Mouse (Mus musculus) adrenal gland, postnatal 10 days (tissue): ENCODE measurements around the gene Fblim1. TPM values are rescaled to one million over a fixed set of nuclear protein-coding genes. Genes with fewer than 3 reads are reported as not detected.
A peak's percentile ranks its signal among the peaks of the same experiment; 100 is the strongest.

Source experiments
- DNase-seq: peaks from one replicate; pipeline ENCODE4 v3.0.0; 2021; ENCODE audit warnings: mixed read lengths
- long read RNA-seq, 2 experiments: library from polyadenylated mRNA; stranded (forward); transcript quantifications; one replicate each; pipeline ENCODE4 v2.0.0; 2021
- total RNA-seq, 2 experiments: library from RNA; stranded (reverse); gene quantifications; 2 replicates each; pipeline ENCODE4 v1.2.3; 2021

Gene Fblim1
- total RNA-seq: 10 to 100 TPM; 14.8 to 21.6 TPM
- long read RNA-seq, experiment 1, partial matches to known transcripts: 10 of 14 reads
- long read RNA-seq, experiment 1, other reads (novel, unspliced or antisense): 0 of 14 reads
- long read RNA-seq, experiment 2, transcript Fblim1-202 (9 exons, 3,036 nt): major isoform, 13 of 15 reads
- long read RNA-seq, experiment 2, partial matches to known transcripts: 2 of 15 reads
- long read RNA-seq, experiment 2, other reads (novel, unspliced or antisense): 0 of 15 reads

DNA sequence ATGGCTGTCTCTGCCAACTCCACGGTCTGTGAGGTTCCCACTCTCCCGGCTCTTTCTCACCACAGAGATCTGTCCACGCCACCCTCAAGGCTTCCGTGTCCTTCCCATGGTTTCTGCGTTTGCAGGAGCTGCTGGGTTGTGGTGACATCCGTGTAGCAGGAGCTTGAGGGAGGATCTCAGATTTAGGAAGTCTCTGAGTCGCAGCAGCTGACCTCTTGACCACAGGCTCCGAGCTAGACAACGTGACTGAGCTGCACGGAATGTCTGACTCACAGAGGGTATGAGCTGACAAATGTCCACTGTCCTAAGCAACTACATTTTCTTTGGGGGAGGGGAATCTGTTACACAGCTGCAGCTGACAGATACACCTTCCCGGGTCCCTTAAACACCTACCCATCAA lies at the start of gene Fblim1:
Gene Fblim1, minus strand, starts transcription at position 236 of the 400 bp plus-strand sequence.
- no peak for DNase-seq

DNA sequence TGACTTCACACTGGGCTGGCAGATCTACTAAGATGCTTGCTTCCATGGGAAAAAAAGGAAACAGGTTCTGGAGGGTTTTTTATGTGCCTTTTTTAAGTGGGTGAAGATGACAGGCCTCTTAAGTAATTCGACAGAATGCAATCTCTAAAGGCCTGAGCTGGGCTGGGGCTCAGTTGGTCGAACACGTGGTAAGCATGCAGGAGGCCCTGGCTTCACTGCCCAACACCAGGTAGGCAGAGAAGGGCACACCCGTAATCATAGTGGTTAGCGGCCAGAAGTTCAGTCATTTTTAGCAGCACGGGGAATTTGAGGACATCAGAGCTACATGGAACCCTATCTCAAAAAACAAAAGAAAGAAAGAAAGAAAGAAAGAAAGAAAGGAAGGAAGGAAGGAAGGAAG lies 48.6 kb upstream of the Fblim1 start:
- DNase-seq: no peak

DNA sequence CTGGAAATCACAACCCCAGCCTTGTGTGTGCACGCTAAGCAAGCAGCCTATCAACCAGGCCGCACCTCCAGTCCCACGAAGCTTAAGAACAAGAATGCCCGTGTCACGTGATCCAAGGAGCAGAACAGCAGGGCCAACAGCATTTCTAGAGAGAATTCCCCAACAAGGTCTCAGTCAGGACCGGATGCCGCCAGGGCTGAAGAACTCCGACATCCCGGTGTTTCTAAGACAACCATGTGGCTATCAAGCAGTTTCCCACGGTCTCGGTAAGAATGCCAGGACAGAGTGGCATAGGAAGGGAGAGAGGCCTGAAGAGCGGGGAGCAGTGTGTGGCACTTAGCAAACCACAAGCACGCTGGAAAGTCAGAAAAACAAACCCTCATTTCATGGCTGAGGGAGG lies 47.9 kb upstream of the Fblim1 start:
- DNase-seq: no peak

DNA sequence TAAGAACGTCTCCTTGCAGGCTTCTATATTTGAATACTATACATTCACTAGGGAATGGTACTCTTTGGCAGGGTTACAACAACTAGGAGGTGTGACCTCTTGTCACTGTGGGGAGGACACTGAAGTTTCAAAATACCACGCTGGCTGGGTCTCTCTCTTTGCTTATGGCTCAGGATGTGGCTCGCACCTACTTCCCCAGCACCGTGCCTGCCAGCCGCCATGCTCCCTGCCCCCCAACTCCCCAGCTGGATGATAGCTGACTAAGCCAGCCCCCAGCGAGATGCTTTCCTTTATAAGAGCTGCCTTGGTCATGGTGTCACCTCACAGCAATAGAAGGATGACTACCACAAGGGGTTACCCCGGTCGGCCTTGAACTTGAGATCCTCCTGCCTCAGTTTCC lies 47.1 kb upstream of the Fblim1 start:
- DNase-seq: no peak

DNA sequence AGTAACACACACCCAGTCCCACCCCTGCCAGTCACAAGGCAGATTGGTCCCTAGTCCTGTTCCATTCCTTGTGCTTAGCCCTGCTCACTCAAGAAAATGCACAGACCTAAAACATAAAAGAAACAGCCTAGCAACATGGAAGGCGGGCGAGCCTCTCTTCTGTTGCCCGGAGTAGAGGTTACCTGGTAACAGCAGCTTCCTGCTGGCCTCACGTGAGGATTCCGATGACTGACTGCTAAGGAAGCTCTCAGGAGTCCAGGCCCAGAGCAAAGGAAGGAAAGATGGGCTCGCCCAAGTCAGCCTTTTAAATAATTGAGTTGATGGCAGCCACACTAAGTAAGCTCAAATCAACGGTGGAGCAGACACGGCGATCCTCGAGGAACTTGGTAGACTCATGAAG lies 46.0 kb upstream of the Fblim1 start:
- no peak for DNase-seq

DNA sequence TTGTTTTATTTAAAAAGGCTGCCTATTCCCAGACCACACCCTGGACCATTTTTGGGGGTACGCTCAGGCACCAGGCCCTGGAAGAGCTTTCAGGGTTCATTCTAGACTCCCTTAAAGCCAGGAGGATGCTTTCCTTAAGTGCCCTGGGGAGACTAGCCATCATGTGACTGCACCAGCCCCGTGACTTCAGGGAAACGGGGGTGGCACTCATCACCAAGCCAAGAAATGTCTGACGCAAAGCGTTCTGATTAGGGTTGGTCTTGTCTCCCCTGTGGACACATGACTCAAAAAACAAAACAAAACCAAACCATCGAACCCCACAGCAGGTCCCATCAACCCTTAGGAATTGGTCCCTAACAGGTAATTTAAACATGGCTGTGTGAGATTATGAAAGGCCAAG lies 45.4 kb upstream of the Fblim1 start:
- no peak for DNase-seq

DNA sequence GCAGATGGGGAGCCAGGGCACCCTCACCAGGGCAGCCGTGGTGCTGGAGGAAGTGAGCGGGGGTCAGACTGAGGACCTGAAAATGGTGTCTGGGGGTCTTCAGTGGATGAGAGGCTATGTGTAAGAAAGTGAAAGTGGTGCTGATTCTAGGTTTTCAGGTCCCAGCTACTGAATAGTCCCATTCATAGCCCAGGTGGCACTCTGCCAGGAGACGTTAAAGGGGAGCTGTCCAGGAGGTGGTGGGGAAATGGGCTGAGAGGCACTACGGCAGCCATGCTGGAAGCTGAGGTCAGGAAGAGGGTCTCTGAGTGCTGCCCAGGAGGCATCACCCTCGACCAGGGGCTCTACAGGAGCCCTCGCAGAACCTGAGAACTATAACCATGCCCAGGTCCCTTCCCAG lies 43.3 kb upstream of the Fblim1 start:
- no peak for DNase-seq

DNA sequence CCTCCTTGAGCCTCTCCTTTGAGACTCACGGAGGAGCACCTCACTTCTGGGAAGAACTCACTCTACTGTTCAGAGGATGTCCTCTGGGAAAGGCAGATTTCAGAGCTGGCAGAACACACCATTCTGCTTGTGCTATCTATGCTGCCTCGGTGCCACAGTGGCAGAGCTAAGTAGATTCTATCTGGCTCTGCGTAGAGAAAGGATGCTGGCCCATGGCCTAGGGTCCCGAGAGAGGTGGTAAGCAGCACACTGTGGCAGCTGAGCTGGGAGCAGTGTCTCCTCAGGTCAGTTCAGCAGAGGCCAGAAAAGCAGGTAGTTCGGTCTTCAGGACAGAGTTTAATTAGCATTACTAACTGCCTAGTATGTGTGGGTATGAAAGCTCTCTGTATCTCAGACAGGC lies 42.4 kb upstream of the Fblim1 start:
- no peak for DNase-seq

DNA sequence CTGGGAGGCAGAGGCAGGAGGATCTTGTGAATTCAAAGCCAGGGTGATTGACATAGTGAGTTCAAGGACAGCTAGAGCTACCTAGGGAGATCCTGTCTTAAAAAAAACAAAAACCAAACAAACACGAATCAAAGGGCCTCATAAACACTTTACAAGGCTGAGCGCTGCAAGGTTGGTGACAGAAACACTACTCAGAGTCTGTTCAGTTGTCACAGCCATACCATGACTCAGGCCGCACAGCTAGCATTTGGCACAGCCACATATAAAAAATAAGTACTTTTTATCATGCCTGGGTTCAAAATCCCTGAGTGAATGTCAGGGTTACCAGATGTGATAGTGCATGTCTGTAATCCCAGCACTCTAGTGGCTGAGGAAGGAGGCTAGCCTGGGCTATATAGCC lies 41.3 kb upstream of the Fblim1 start:
- no peak for DNase-seq

DNA sequence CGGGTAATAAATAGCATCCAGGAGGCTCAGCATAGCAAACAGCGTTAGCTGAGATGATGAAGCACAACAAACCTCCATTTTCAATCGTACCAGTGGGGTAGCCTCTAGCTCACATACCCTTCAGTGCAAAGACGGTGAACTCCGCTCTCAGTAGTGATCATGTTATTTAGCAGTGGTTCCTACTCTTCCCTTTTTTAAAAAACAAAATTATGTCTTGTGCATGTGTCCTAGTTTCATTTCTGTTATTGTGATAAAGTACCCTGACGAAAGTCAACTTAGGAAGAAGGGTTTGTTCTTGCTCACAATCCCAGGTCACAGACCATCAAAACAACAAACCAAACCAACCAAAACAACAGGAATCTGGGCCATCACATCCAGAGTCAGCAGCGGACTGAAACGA lies 40.1 kb upstream of the Fblim1 start:
- DNase-seq: no peak

DNA sequence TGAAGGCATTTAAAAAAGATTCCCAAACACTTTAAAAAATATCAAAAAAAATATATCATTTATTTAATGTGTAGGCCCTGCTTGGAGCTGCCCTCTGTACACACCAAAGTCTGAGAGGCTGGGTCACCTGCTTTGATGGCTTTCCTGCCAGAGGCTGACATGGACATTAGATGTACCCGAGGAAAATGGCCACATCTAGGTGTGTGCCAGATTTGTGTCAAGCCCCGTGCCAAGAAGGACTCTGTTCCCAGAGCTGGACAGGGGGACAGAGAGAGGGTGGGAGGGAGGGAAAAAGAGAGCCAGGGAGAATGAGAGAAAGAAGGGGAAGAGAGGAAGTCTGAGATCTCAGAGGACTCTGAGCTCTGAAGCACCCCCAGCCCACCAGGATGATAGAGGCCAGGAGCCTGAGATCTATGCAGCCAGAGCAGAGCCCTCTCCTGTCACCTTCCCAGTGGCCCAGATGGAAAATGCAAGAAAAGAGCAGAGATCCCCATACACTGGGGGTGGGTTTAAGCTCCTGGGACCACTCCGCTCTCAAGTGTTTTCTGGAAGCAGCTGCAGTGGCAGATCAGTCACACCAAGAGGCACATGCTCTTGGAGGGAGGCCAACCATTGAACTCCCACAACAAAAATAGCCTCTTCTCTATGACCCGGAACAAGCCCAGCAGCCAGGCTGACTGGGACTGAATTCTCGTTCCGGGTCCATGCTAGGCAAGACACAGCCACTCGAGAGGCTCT lies 37.4 kb upstream of the Fblim1 start:
- peak; percentile 73 for DNase-seq

DNA sequence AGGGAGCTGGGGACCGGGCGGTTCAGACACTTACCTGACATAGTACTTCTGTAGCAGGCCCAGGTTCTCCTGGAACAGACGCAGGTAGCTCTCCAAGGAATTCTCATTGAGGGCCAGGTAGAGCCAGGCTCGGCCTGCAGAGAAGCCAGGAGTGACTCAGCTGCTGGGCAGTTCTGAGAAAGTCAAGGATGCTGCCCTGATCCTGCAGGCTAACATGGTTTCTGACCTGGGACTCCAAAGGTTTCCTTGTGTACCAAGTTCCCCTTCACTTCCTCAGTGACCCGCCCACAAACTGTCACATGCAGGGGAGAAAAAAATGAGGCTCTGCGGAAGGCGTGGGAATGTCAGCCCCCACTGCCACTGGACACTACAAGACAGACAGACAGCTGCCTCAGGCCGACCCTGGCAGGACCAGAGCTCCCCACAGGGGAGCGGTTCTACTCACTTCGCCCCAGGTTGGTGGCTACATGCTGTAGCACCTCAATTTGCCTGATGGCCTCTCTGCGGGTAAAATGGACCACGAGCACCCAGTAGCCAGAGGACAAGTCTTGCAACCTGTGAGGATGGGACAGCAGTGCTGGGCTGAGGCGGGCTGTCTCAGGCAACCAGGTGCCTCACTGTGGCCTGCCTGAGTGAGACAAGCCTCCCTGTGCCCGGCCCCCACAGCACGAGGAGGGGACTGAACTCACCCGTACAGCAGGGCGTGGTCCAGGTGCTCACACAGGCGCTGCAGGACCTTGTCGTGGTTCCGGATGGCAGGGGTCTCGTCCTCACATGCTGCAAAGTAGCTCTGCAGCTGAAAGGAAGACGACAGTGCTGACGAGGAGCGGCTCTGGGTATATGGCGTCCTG lies 36.3 kb upstream of the Fblim1 start:
- no peak for DNase-seq

DNA sequence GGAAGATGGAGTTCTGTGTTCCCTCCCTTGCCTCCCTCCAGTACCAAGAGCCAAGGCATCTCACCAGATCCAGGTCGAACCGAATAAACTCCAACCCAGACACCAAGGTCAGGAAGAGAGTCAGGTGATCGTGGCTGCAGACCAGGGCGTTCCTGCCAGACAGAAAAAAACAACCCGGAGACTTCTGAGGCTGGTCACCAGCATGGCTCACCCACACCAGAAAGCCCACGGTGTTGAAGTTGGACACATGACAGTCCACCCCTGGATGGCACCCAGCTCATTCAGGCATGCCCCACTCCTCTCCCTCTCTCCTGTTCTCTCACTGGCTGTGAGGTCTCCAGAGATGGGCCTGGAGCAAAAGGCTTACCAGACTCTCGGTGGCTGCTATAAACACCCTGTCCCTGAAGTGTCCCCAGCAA lies 35.5 kb upstream of the Fblim1 start:
- DNase-seq: no peak

DNA sequence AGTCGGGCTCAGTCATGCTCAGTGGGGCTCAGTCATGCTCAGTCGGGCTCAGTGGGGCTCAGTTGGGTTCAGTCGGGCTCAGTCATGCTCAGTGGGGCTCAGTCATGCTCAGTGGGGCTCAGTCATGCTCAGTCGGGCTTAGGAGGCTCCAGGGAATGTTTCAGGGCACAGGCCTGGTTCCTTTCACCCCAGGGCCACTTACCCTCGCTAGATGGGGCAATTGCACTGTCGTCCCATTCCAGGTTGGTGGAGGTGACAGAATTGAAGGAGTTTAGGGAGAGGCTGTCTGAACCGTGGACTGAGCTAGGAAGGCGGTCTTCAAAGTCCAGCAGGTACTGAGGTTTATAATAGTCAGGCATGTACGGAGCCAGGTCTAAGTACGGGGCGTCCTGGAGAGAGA lies 33.6 kb upstream of the Fblim1 start:
- DNase-seq: no peak

DNA sequence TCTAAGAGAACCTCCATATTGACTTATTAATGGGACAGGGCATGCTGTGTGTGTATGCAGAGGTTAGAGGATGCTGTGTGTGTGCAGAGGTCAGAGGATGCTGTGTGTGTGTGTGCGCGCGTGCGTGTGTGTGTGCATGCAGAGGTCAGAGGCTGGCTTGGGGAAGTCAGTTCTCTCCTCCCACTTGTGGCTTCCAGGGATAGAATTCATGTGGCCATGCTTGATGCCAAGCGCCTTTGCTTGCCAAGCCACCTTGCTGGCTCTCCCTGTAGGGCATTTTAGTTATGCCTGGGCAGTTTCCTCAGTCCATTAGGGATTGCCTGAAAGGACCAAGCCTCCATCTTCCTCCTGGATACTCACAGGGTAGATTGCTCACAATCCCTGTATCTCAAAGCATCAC lies 30.8 kb upstream of the Fblim1 start:
- peak; percentile 51 for DNase-seq

DNA sequence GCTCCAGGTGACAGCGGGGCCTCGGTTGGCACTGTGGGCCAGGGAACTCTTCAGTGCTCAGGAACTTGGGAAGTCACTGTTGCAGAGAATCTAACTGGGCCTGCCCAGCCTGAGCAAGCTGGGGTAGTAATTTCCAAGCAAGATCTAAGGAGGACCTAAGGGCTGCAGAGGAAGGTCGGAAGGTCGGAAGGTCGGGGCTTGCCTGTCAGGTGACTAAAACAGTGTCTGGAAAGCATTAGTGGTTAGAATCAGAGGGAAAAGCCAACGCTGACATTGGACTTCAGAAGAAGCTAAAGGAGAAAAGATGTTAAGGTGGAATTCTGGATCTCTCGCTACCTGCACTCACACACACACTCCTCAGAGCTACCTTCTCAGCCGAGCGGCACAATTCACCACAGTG lies 30.1 kb upstream of the Fblim1 start:
- DNase-seq: no peak

DNA sequence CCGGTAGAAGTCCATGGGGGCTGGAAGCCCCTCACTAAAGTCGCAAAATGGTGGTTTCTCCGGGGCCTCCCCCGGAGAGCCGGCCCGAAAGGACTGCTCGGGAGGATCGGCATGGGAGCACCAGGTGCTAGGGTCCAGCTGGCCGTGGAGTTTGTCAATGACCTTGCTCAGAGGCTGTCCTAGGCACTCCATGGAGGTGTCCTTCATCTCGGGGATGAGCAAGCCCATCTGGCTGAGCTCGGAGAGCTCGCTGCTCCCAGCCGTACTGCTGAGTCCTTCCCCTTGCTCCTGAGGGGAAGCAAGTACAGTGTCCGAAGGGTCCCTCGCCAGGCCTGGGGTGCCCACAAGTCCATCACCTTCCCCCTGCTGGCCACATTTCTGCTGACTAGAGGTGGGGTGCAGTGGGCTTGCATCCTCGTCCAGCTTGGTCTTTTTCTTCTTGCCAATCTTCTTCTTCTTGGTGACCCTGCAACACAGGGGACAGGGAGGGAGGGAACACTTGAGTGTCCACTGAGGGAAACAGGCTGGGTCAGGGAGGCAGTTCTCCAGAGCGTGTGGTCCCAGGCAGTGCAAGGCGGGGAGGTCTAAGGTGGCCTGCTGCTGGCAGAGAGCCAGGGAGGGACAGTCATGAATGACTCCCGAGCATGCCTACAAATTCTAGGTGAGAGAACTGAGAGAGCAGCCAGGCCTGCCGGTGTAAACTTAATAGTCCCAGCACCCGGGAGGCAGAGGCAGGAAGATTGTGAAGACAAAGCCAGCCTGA lies 26.4 kb upstream of the Fblim1 start:
- peak; percentile 52 for DNase-seq

DNA sequence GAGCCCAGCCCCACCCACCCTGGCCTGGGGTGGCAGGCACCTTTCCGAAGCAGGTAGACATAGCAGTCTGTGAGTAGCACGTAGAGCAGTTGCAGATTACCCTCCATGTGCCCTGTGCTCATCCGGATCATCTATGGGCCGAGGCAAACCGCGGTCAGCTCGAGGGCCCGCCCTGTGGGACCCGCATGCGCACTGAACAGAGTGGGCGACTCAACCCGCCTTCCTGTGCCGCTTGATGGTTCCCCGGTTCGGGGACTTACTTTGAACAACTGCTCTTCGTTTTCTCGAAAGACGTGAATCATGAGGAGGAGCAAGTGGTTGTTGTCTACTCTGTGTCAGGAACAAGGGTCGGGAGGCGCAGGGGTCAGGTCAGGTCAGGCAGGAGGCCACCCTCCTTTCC lies 25.4 kb upstream of the Fblim1 start:
- no peak for DNase-seq

DNA sequence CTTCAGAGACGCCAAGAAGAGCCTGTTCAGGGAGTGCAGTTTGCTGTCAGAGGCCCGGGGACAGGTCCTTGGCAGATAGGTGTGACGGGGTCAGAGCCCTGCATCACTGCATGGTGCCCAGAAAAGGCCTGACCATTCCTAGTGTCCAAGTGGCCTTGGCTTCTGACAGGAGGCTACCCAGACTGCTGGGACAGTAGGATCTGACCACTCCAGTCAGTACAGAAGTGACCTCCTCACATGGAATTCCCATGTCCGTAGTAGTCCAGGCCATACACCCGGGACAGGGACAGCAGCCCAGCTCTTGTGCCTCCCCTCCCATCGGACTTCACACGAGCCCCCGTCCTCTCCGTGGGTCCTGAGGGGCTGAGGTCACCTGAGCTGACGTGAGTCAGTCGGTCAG lies 24.1 kb upstream of the Fblim1 start:
- no peak for DNase-seq

DNA sequence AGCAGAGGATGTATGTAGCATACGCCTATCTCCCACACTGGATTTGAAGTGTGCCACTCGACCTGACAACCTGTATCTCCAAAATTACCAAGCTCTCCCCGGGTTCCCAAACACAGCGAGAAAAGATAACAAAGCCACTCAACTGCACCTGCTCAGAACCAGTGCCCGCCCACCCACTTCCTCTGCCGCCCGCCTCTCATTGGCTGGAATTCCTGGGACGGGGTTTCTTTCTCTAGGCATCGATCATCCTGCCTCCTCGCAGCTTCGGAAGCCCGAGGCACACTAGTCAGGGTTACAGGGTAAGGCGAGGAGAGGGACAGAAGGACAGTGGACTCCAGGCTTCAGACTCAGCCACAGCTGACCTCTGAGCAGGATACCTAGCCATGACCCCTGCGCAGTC lies 22.8 kb upstream of the Fblim1 start:
- no peak for DNase-seq

DNA sequence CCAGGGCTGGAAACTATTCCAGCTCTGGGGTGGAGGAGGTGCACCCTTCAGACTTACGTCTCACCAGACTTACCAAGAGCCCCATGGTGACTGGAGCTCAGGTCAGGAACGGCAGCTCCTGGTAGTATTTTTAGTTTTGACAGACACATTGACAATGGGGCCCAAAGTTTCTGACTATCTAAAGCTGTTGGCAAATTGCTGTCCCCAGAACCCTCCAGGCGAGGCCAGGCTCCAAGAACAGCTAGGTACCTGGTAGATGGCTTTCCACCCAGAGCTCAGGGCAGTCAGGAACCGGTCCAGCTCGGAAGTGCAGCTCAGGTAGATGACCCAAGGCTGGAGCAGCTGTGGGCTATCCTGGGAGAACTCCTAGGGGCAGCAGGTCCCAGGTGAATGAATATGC lies 21.6 kb upstream of the Fblim1 start:
- no peak for DNase-seq

DNA sequence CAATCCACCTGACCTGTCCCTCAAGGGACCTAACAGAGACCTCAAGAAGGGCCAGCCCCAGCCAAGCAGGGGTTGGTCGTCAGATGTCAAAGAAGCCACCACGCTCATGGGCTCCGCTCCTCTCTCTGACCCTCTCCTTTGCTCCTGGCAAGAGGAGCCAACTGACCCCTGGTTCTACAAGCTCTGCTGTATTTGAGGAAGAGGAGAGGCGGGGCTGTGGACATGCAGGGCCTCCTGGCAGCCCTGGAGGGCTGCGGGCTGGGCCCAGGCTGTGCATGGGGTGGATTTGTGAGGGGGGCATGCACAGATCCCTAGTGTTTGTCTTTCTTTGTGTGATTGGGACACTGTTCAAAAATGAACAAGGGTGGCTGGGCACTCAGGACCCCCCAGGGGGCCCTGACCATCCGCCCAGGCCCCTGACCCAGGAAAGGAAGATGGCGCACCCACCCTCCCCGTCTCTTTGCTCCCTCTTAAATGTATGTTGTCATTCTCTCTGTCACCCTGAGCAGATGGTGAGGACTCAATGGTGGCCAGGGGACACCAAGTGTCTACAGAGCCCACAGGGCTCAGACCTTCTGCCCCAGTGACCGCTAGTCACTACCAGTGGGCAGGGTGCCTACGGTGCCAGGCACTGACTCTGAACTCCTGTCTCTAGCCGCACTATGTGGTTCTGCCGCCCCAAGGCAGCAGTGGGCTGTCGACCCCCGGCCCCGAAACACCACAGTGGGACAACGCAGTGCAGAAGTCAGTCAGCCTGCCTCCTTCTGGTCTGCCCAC lies 20.1 kb upstream of the Fblim1 start:
- no peak for DNase-seq
